Mouse (Mus musculus) B cell, adult (primary cell): ENCODE results near the gene Krt79. TPM values are rescaled to one million over a fixed set of nuclear protein-coding genes. Genes with fewer than 3 reads are reported as not detected.

Source experiments
- total RNA-seq: library from RNA; stranded (reverse); gene quantifications from 4 replicates; pipeline ENCODE4 v1.2.4, GENCODE M21; 2023; ENCODE audit not compliant: inconsistent age

Krt79 gene
- not detected in 4 replicates for total RNA-seq

GRCm38 (mm10) chr15:101940274-101940829 lies at the start of gene Krt79:
Gene Krt79 (minus strand): TSS chr15:101940324.

GRCm38 (mm10) chr15:101954187-101954586 lies 14.1 kb upstream of the Krt79 start, which contains the start of gene Krt78:
Gene Krt78 (minus strand): TSS chr15:101954287.

GRCm38 (mm10) chr15:101924635-101925034 lies 15.5 kb downstream of the Krt79 start, which contains the start of gene Krt4:
Gene Krt4 (minus strand): TSS chr15:101924735.

GRCm38 (mm10) chr15:101892820-101893219 lies 47.3 kb downstream of the Krt79 start, which contains the start of gene Krt76:
Gene Krt76 (minus strand): TSS chr15:101892920.

Other genes starting within 250 kb of the Krt79 start
- not detected in 4 replicates for gene Krt6a, start 246.0 kb downstream of the Krt79 start, total RNA-seq
- gene Krt5, start 227.4 kb downstream of the Krt79 start, total RNA-seq, result not detected in 4 replicates
- not detected in 4 replicates for gene Krt71, start 197.2 kb downstream of the Krt79 start, total RNA-seq
- not detected in 4 replicates for gene Krt72, start 153.9 kb downstream of the Krt79 start, total RNA-seq
- not detected in 4 replicates for gene Krt73, start 138.0 kb downstream of the Krt79 start, total RNA-seq
- not detected in 4 replicates for gene Krt2, start 122.2 kb downstream of the Krt79 start, total RNA-seq
- gene Krt1, start 89.5 kb downstream of the Krt79 start, total RNA-seq, result not detected in 4 replicates
- gene Krt77, start 70.6 kb downstream of the Krt79 start, total RNA-seq, result not detected in 4 replicates
- not detected in 4 replicates for gene Krt76, start 47.4 kb downstream of the Krt79 start, total RNA-seq
- not detected in 4 replicates for gene Krt4, start 15.6 kb downstream of the Krt79 start, total RNA-seq
- gene Krt78, start 14.0 kb upstream of the Krt79 start, total RNA-seq, result not detected in 4 replicates
- not detected in 4 replicates for gene Krt8, start 64.2 kb upstream of the Krt79 start, total RNA-seq
- 0.48 TPM in 1 of 4 replicates, not detected in the others for gene Krt18, start 87.9 kb upstream of the Krt79 start, total RNA-seq
- gene Eif4b, start 133.4 kb upstream of the Krt79 start, total RNA-seq, result 229 to 248 TPM (median 239 TPM) in 4 replicates
- 0.32 to 1.5 TPM (median 0.75 TPM) in 4 replicates for gene Tns2, start 160.1 kb upstream of the Krt79 start, total RNA-seq
- gene Spryd3, start 195.9 kb upstream of the Krt79 start, total RNA-seq, result 32.5 to 42.3 TPM (median 36.8 TPM) in 4 replicates
- gene Igfbp6, start 204.0 kb upstream of the Krt79 start, total RNA-seq, result 0.45 to 0.96 TPM (median 0.67 TPM) in 3 of 4 replicates, not detected in the other
- gene Soat2, start 210.2 kb upstream of the Krt79 start, total RNA-seq, result 0.32 to 0.39 TPM in 2 of 4 replicates, not detected in the others